Mouse (Mus musculus) midbrain, postnatal 0 days (tissue): ENCODE results near the gene Tcf20. TPM values are rescaled to one million over a fixed set of nuclear protein-coding genes. Genes with fewer than 3 reads are reported as not detected.

Source experiments
- ATAC-seq: fragments of 200-750 bp; cut with Nextera tagmentation; 2 replicates; pipeline ENCODE4 v1.8.0; 2017; ENCODE audit warnings: moderate number of reproducible peaks, mild to moderate bottlenecking, moderate TSS enrichment, moderate library complexity; ENCODE audit not compliant: low FRiP score
- DNase-seq: peaks from one replicate; pipeline ENCODE4 v3.0.0-alpha.2; 2015; ENCODE audit warnings: low spot score
- H3K27ac ChIP-seq: fragments of 300-500 bp; sonication (generic); 2 replicates; pipeline ENCODE4 v1.5.1; 2014; ENCODE audit warnings: low read depth, mild to moderate bottlenecking, low read length, mixed read lengths
- H3K27me3 ChIP-seq: fragments of 300-500 bp; sonication (generic); 2 replicates; pipeline ENCODE4 v1.6.1; 2014; ENCODE audit warnings: low read length, control low read depth, mixed read lengths; ENCODE audit not compliant: insufficient read depth
- H3K36me3 ChIP-seq: fragments of 300-500 bp; sonication (generic); 2 replicates; pipeline ENCODE4 v1.6.1; 2014; ENCODE audit warnings: low read length, control low read depth, mixed read lengths; ENCODE audit not compliant: insufficient read depth
- H3K4me1 ChIP-seq: fragments of 300-500 bp; sonication (generic); 2 replicates; pipeline ENCODE4 v1.6.1; 2014; ENCODE audit warnings: mild to moderate bottlenecking, control low read depth, antibody characterized with exemption, low read length, mixed read lengths; ENCODE audit not compliant: insufficient read depth
- H3K4me2 ChIP-seq: fragments of 300-500 bp; sonication (generic); 2 replicates; pipeline ENCODE4 v1.6.1; 2014; ENCODE audit warnings: low read depth, mild to moderate bottlenecking, low read length, mixed read lengths; ENCODE audit not compliant: poor library complexity, severe bottlenecking
- H3K4me3 ChIP-seq: fragments of 300-500 bp; sonication (generic); 2 replicates; pipeline ENCODE4 v1.5.1; 2014; ENCODE audit warnings: low read depth, mild to moderate bottlenecking, low read length, moderate library complexity
- H3K9ac ChIP-seq: fragments of 300-500 bp; sonication (generic); replicated peaks from 2 replicates; pipeline ENCODE4 v1.6.1; 2014; ENCODE audit warnings: mild to moderate bottlenecking, low read length, moderate library complexity, mixed read lengths; ENCODE audit not compliant: poor library complexity, severe bottlenecking
- H3K9me3 ChIP-seq: fragments of 300-500 bp; sonication (generic); 2 replicates; pipeline ENCODE4 v1.6.1; 2016; ENCODE audit warnings: low read length, control low read depth
- CTCF ChIP-seq: IDR thresholded peaks from 2 replicates; pipeline ENCODE4 v1.5.1; 2016; ENCODE audit warnings: antibody characterized with exemption, mild to moderate bottlenecking
- WGBS: fragments of 180-500 bp; shearing (Covaris S2); extraction: QIAGEN DNeasy Blood & Tissue Kit; methylation state at CpG from one replicate; pipeline ENCODE4 v1.1.7; 2014; 5-methylcytosine and 5-hydroxymethylcytosine counted together
- polyA plus RNA-seq: library from polyadenylated mRNA; unstranded; fragments of >200 nt; fragmentation: Nextera tagmentation; extraction: Ambion mirVana; gene quantifications from 2 replicates; pipeline ENCODE4 v1.2.1, GENCODE M21; 2015
- total RNA-seq: library from RNA; depleted of rRNA; stranded (reverse); fragments of >200 nt; gene quantifications from 2 replicates; pipeline ENCODE4 v1.2.3, GENCODE M21; 2014

The Tcf20 gene
- total and polyA plus RNA-seq, 2 experiments from 2014 or later: 11.8 to 125 TPM

GRCm38 (mm10) chr15:82821657-82822056 lies 166.0 kb downstream of the Tcf20 start:
- no peaks in the 10 kb centered on the region for H3K36me3 ChIP-seq
- DNase-seq: no peak
- no peak overlapping the region for H3K4me2 ChIP-seq
- no peaks in the 10 kb centered on the region for H3K9me3 ChIP-seq
- no peak for ATAC-seq
- no peak for TF ChIP-seq CTCF
- H3K4me3 ChIP-seq: no peak overlapping the region
- no peaks in the 10 kb centered on the region for H3K27me3 ChIP-seq
- H3K27ac ChIP-seq: no peak overlapping the region
- WGBS: 94% methylated on average over 1 of the region's 1 CpGs
- no peaks in the 10 kb centered on the region for H3K4me1 ChIP-seq
- H3K9ac ChIP-seq: no peak overlapping the region

GRCm38 (mm10) chr15:82815296-82815695 lies 172.4 kb downstream of the Tcf20 start:
- ATAC-seq (no peak), DNase-seq (no peak)
- Histone ChIP-seq H3K4me1 (no peaks in the 10 kb centered on the region), H3K9ac (no peak overlapping the region), H3K9me3 (no peaks in the 10 kb centered on the region), H3K27ac (no peak overlapping the region), H3K27me3 (no peaks in the 10 kb centered on the region), H3K4me2 (no peak overlapping the region), H3K36me3 (peaks cover 11% of the 10 kb centered on the region), H3K4me3 (no peak overlapping the region)
- WGBS: 86% methylated on average over 4 of the region's 4 CpGs
- no peak for TF ChIP-seq CTCF

- H3K4me3 ChIP-seq: no peak overlapping the region
- 55% methylated on average over 4 of the region's 4 CpGs for WGBS
- H3K9me3 ChIP-seq: no peaks in the 10 kb centered on the region
- H3K27me3 ChIP-seq: no peaks in the 10 kb centered on the region
- H3K9ac ChIP-seq: no peak overlapping the region
- no peak overlapping the region for H3K27ac ChIP-seq
- DNase-seq (peak; percentile 70), ATAC-seq (no peak; the same call in 1 of the 2 replicates)
- TF ChIP-seq CTCF: peak; percentile 89
- peaks cover 16% of the 10 kb centered on the region for H3K36me3 ChIP-seq
- no peaks in the 10 kb centered on the region for H3K4me1 ChIP-seq
- no peak overlapping the region for H3K4me2 ChIP-seq
Measured at GRCm38 (mm10) chr15:82814806-82815205, 172.9 kb downstream of the Tcf20 start.

GRCm38 (mm10) chr15:82814321-82814720 lies 173.4 kb downstream of the Tcf20 start:
- no peak for TF ChIP-seq CTCF
- Histone ChIP-seq H3K4me1 (no peaks in the 10 kb centered on the region), H3K9me3 (no peaks in the 10 kb centered on the region), H3K4me2 (no peak overlapping the region), H3K36me3 (peaks cover 19% of the 10 kb centered on the region), H3K4me3 (no peak overlapping the region), H3K27me3 (no peaks in the 10 kb centered on the region), H3K27ac (no peak overlapping the region), H3K9ac (no peak overlapping the region)
- no peak for ATAC-seq
- WGBS: 83% methylated on average over 7 of the region's 7 CpGs
- DNase-seq: no peak

DNA sequence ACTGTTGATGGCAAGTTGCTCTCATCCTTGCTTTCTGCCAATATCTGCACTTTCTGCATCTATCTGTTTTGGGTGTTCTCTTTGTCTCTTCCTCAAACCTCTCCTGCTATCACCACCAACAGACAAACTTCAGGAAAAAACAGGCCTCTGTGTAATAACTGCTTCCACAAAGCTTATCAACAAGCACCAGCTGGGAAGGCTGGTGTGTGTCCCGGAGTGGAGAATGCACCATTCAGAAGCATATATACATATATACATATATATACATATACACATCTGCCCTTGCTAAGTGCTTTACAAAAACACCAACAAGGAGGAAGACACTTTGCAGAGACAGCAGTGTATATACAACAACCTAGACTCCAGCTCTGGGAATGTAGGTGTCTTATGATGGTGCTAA lies 177.1 kb downstream of the Tcf20 start:
- 72% methylated on average over 1 of the region's 1 CpGs for WGBS
- Histone ChIP-seq H3K9ac (no peak overlapping the region), H3K27me3 (no peaks in the 10 kb centered on the region), H3K27ac (no peak overlapping the region), H3K4me1 (no peaks in the 10 kb centered on the region), H3K9me3 (no peaks in the 10 kb centered on the region), H3K36me3 (peaks cover 19% of the 10 kb centered on the region), H3K4me2 (no peak overlapping the region), H3K4me3 (no peak overlapping the region)
- DNase-seq: no peak
- ATAC-seq: no peak
- no peak for TF ChIP-seq CTCF

- Histone ChIP-seq H3K4me3 (no peak overlapping the region), H3K27ac (no peak overlapping the region), H3K9ac (no peak overlapping the region), H3K36me3 (peaks cover 19% of the 10 kb centered on the region), H3K4me1 (no peaks in the 10 kb centered on the region), H3K27me3 (no peaks in the 10 kb centered on the region), H3K4me2 (no peak overlapping the region), H3K9me3 (no peaks in the 10 kb centered on the region)
- TF ChIP-seq CTCF: no peak
- no peak for DNase-seq
- ATAC-seq: no peak
- 54% methylated on average over 6 of the region's 6 CpGs for WGBS
Measured at GRCm38 (mm10) chr15:82809511-82809910, 178.2 kb downstream of the Tcf20 start.
